Mouse (Mus musculus) ES-Bruce4 (cell line): ENCODE data around the gene Samd1. TPM values are rescaled to one million over a fixed set of nuclear protein-coding genes. Genes with fewer than 3 reads are reported as not detected.

Experiments used
- H3K27ac ChIP-seq: 2 replicates; pipeline ENCODE4 v1.5.1; 2012; ENCODE audit warnings: low read length, inconsistent platforms; ENCODE audit not compliant: insufficient read depth
- H3K27me3 ChIP-seq: 2 replicates; pipeline ENCODE4 v1.6.1; 2012; ENCODE audit warnings: mild to moderate bottlenecking, low read length, inconsistent platforms; ENCODE audit not compliant: control insufficient read depth, poor library complexity, insufficient read depth, severe bottlenecking
- H3K36me3 ChIP-seq: 2 replicates; pipeline ENCODE4 v1.6.1; 2012; ENCODE audit warnings: inconsistent platforms, mild to moderate bottlenecking, low read length, moderate library complexity; ENCODE audit not compliant: control insufficient read depth, poor library complexity, insufficient read depth, severe bottlenecking
- H3K4me1 ChIP-seq: one replicate; pipeline ENCODE4 v1.8.1; 2011; ENCODE audit warnings: low read length; ENCODE audit not compliant: control insufficient read depth, insufficient read depth
- H3K4me3 ChIP-seq: 2 replicates; pipeline ENCODE4 v1.5.1; 2011; ENCODE audit warnings: low read depth, mild to moderate bottlenecking, low read length
- H3K9ac ChIP-seq: 2 replicates; pipeline ENCODE4 v1.6.1; 2012; ENCODE audit warnings: low read depth, mild to moderate bottlenecking, inconsistent platforms; ENCODE audit not compliant: poor library complexity, severe bottlenecking
- H3K9me3 ChIP-seq: replicated peaks from 2 replicates; pipeline ENCODE4 v1.6.1; 2012; ENCODE audit warnings: mild to moderate bottlenecking, low read length, inconsistent platforms; ENCODE audit not compliant: control insufficient read depth, poor library complexity, insufficient read depth, severe bottlenecking
- CTCF ChIP-seq: IDR thresholded peaks from one replicate; pipeline ENCODE4 v1.8.1; 2011; ENCODE audit warnings: low read depth, low read length
- EP300 ChIP-seq: IDR thresholded peaks from 2 replicates; pipeline ENCODE4 v1.6.1; 2011; ENCODE audit warnings: low read depth, low read length; ENCODE audit not compliant: insufficient read depth
- POLR2A ChIP-seq: IDR thresholded peaks from one replicate; pipeline ENCODE4 v1.8.1; 2011; ENCODE audit warnings: low read length; ENCODE audit not compliant: insufficient read depth
- polyA plus RNA-seq: library from polyadenylated mRNA; stranded (reverse); fragments of >200 nt; gene quantifications from 2 replicates; pipeline ENCODE4 v1.2.4, GENCODE M21; 2011; ENCODE audit warnings: low read depth; ENCODE audit not compliant: missing spikeins, insufficient read depth, insufficient read length

Samd1 gene
- 79.7 and 95.7 TPM in 2 replicates for polyA plus RNA-seq

DNA sequence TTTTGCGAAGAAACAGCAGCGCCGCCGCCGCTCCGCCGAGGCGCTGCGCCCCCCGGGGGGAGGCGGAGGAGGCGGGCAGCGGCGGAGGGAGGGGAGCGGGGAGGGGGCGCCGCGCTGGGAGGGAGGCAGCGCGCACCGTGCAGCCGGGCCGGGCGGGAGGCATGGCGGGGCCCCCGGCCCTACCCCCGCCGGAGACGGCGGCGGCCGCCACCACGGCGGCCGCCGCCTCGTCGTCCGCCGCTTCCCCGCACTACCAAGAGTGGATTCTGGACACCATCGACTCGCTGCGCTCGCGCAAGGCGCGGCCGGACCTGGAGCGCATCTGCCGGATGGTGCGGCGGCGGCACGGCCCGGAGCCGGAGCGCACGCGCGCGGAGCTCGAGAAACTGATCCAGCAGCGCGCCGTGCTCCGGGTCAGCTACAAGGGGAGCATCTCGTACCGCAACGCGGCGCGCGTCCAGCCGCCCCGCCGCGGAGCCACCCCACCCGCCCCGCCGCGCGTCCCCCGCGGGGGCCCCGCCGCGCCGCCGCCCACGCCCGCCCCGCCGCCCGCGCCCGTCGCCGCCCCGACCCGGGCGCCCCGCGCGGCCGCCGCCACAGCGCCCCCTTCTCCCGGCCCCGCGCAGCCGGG lies at the start of gene Samd1:
Gene Samd1 (plus strand): TSS at position 162 of the 631 bp plus-strand sequence.
- H3K9ac ChIP-seq: peak within 1 kb of the TSS; percentile 99
- no peaks in the 10 kb centered on the region for H3K27me3 ChIP-seq
- peaks cover 7% of the 10 kb centered on the region for H3K4me1 ChIP-seq
- H3K27ac ChIP-seq: peak within 1 kb of the TSS; percentile 78
- H3K9me3 ChIP-seq: no peaks in the 10 kb centered on the region
- TF ChIP-seq CTCF (no peak), POLR2A (no peak), EP300 (no peak)
- peak within 1 kb of the TSS; percentile 90 for H3K4me3 ChIP-seq
- H3K36me3 ChIP-seq: peaks cover 18% of the 10 kb centered on the region

DNA sequence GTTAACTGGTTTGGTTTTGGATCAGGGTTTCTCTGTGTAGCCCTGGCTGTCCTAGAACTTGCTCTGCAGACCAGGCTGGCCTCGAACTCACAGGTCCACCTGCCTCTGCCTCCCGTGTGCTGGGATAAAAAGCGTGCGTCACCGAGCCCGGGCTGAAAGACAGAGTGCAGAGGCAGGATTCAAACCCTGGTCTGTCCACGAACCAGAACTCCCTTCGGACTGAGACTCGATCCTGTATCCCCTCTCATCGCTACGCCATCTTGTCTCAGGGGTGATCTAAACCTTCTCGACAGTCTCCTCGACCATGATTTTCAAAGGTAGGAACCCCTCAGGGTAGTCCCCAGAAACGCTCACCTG lies 42.7 kb upstream of the Samd1 start:
- TF ChIP-seq EP300 (no peak), POLR2A (no peak), CTCF (no peak)
- Histone ChIP-seq H3K4me1 (no peaks in the 10 kb centered on the region), H3K36me3 (peaks cover 5% of the 10 kb centered on the region; the same call in 1 of the 2 replicates), H3K27ac (peak overlapping the region; percentile 14; the same call in 1 of the 2 replicates), H3K9me3 (no peaks in the 10 kb centered on the region), H3K9ac (peak overlapping the region; percentile 44), H3K27me3 (no peaks in the 10 kb centered on the region), H3K4me3 (peak overlapping the region; percentile 78)

DNA sequence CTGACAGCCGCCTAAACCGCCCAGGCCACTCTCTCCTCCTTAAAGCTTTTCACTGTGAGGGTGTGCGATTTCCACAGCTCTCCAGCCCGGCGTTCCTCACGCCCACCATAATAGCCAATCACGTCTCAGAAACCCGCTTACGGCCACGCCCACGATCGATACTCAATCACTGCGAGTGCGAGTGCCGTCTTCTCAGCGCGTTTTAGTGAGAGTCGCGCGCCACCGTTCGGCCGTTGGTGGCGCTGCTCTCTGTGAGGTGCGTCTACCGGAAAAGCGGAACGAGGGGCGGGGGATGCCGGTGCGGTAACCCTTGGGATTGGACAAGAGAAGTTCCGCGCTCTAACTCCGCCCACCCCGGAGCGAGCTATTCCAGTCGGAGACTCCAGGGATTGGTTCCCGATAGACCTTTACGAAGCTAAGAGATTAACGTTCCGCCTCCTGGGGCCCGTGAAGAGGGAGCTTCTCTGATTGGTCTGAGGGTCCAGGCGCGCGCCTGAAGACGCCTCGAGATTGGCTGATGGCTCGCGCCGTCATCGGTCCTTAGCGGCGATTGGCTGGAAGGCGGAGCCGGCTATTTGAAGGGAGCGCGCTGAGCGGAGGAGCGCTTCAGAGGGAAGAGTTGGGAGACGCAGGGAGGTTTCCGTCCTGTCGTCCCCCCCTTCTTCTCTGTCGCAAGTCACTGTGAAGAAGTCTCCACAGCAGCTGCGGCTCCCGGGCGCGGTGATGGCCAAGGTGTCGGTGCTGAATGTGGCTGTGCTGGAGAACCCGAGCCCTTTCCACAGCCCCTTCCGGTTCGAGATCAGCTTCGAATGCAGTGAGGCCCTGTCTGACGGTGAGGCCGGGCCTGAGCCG lies 42.1 kb upstream of the Samd1 start, which contains the start of the genes Gm10644 and Asf1b:
Gene Gm10644 (minus strand): TSS at position 100 of the 852 bp plus-strand sequence.
Gene Asf1b (plus strand): TSS at position 402 of the 852 bp plus-strand sequence.
- peaks cover 5% of the 10 kb centered on the region for H3K36me3 ChIP-seq
- TF ChIP-seq EP300: peak; percentile 61; the same call in 1 of the 2 replicates
- peak; percentile 92 for TF ChIP-seq CTCF
- peak; percentile 84 for TF ChIP-seq POLR2A
- no peaks in the 10 kb centered on the region for H3K4me1 ChIP-seq
- H3K27ac ChIP-seq: peak within 1 kb of the TSS; percentile 19; the same call in 1 of the 2 replicates
- H3K27me3 ChIP-seq: no peaks in the 10 kb centered on the region
- peak within 1 kb of the TSS; percentile 85 for H3K9ac ChIP-seq
- H3K4me3 ChIP-seq: peak within 1 kb of the TSS; percentile 95
- H3K9me3 ChIP-seq: no peaks in the 10 kb centered on the region

DNA sequence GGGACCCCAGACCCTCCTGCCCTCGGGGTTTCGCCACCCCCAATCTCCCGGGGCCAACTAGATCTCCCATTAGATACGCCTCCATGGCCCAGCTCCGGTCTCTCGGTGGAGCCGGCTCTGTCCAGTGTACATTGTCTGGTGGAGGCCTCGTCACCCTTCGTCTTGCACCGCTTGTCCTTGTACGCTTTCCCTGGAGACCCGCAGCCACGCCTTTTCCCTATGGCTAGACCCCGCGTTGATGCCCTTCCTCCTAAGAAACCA lies 41.6 kb upstream of the Samd1 start:
- Histone ChIP-seq H3K27me3 (no peaks in the 10 kb centered on the region), H3K9ac (peak overlapping the region; percentile 85), H3K4me3 (peak overlapping the region; percentile 95), H3K36me3 (peaks cover 5% of the 10 kb centered on the region), H3K27ac (no peak overlapping the region), H3K4me1 (no peaks in the 10 kb centered on the region), H3K9me3 (no peaks in the 10 kb centered on the region)
- TF ChIP-seq POLR2A: no peak
- no peak for TF ChIP-seq EP300
- no peak for TF ChIP-seq CTCF

DNA sequence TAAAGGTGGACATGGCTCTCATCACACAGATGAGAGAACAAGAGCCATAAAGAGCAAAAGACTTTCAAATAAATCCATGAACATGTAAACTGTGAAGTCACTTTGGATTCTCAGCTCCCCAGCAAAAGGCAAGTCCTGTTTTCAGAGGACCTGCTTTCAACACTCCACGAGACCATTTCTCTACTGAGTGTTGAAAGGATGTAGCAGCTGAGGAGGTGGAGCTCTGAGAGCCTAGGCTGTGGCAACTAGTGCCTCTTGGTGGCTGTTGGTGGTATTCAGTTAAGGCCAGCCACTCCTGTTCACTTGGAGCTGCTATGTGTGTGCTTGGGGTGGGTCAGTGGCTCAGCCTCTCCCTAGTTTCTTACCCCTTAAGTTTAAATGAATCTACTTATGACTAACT lies 40.7 kb upstream of the Samd1 start:
- Histone ChIP-seq H3K9me3 (no peaks in the 10 kb centered on the region), H3K36me3 (peaks cover 9% of the 10 kb centered on the region), H3K27ac (no peak overlapping the region), H3K27me3 (no peaks in the 10 kb centered on the region), H3K4me3 (no peak overlapping the region), H3K9ac (peak overlapping the region; percentile 85), H3K4me1 (no peaks in the 10 kb centered on the region)
- TF ChIP-seq CTCF (peak; percentile 39), POLR2A (no peak), EP300 (no peak)
